Mouse (Mus musculus) hindlimb bud, embryonic 11.5 days (tissue): Measurements from ENCODE around the gene Creg2.
"Not testable (repeated sequence)": the region's sequence is repeated elsewhere in the genome, so short reads cannot be mapped to it uniquely, and the experiment has no call there.

ENCODE experiments used
- DNase-seq: peaks from one replicate; pipeline ENCODE4 v3.0.0-alpha.2; 2012; ENCODE audit warnings: low read depth, low spot score; ENCODE audit errors: extremely low spot score

Gene Creg2

DNA sequence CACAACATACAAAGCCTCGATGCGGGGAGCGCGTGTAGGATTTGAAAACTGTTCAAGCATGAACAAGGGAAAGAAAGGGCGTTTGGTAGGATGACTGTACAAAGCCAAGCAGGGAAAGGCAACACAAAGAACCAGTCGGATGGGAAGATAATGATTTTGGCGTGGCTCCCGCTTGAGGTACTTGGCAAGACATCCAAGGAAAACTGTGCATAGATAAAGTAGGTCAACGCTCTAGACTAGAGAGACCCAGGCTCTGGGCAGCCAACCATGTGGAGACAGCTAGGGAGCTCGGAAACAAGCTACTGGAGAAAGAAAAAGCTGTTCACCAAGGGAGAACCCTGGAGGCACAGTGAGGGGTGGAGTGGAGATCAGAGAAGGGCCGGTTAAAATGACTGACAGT is 52.5 kb downstream of the Creg2 start:
- DNase-seq = no peak

DNA sequence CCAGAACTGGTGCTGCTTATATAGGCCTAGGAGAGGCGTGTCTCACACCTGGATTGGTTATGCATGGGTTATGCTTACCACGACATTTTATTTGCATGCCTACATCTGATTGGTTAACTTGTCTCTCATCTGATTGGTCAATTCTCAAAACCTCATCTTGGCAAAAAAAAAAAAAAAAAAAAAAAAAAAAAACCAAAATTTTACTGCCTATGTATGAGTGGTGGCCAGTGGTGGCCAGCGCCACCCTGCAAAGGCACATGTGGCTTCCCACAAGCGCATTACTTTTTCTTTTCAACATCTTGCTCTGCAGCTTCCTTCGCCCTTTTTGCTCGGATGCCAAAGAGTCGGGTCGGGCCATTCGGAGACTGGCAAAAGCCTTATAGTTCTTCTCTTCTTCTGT is 54.1 kb downstream of the Creg2 start:
- DNase-seq = not testable (repeated sequence)

DNA sequence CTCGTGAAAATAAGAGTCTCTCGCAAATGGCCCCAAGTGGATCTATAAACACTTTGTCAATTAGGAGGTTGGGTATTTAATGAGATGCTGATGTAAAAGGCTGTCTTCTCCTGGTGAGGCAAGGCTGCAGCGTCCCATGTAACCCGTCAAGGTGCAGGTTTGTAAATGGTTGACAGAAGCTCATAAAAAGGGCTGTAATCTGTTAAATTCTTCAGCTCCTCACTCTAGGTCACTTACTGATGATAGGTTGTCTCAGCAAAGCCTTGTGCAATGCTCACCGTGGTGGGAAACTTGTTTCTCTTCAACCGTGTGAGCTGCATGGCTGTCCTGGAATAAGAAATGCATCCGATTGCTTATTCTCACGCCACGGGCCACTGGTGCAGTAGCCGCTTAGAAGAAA is 57.4 kb downstream of the Creg2 start:
- DNase-seq = no peak

DNA sequence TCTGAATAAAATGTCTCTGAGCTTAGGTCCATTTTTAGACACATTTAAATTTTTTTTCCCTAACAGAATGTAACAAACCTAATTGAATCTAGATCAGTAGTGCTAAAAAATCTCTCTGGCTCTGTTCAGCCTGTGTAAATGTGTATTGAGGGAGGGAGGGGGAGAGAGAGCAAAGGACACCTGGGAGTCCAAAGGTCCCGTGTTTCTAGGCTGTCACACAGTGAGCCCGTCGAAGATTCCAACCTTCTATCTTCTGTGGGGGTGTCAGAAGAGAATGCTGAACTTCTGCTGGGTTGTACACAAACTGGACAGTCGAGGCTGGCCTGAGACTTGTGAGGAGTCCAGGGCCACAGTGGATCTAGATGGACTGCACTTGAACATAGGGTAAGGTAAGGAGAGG is 59.2 kb downstream of the Creg2 start:
- no peak for DNase-seq

DNA sequence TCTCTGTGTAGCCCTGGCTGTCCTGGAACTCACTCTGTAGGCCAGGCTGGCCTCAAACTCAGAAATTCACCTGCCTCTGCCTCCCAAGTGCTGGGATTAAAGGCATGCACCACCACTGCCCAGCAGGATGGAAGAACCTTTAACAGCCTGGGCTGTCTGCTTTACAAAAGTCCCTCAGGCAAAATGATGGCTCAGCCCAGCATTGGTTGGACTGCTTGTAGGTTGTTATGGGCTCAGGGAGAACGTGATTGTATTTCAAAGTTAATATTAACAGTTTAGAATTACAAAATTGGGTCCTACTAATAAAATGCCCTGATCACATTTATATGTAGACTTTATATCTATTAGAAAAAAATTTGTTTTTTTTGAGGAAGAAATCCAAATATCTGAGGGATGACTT is 59.7 kb downstream of the Creg2 start:
- DNase-seq = not testable (repeated sequence)

DNA sequence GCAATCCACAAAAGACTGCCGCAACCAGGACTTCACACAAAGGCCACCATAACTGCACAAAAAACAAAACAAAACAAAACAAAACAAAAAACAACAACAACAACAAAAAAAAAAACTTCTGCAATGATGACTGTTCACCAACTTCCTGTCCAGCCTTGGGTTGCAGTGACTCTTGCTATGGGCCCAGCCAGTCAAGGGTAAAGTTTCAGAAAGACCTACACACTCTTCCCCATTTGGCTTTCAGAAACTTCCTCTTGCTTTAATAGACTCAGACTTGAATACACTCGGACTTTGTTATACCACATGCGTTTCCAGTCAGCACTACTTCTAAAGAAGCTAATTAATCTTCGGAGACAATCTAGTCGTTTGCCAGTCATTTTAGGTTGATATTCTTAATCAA is 61.1 kb downstream of the Creg2 start:
- no peak for DNase-seq

DNA sequence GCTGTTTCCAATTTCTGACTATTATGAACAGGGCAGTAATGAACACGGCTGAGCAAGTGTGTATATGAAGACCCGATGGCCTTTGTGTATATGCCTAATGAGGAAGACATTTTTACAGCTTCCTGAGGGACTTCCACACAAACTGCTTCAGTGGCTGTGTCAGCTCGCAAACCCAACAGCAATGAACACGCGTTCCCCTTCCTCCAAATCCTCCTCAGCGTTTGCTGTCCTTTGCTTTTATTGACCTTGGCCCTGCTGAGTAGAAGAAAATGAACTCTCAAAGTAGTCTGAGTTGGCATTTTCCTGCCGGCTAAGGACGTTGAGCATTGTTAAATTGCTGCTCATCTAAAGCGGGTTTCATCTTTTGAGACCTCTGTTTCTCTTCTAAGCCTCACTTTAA is 65.9 kb downstream of the Creg2 start:
- DNase-seq = no peak

DNA sequence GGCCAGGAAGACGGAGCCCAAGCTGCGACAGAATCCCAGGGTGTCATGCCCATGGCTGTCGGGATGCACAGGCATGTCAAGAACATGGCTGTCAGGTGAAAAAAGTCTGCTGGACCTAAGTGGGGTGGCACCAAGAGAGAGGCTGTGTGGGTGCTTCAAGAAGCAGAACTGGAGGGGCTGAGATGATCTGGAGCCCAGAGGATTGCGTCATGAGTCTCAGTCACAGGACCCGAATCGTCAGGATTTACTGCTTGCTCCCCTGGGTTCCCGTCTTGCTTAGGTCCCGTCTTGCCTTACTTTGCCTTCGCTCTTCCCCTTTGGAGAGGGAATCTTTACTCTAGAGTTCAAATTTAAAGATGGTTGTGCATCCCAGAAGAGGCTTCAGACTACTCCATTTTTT is 68.1 kb downstream of the Creg2 start:
- DNase-seq = no peak

DNA sequence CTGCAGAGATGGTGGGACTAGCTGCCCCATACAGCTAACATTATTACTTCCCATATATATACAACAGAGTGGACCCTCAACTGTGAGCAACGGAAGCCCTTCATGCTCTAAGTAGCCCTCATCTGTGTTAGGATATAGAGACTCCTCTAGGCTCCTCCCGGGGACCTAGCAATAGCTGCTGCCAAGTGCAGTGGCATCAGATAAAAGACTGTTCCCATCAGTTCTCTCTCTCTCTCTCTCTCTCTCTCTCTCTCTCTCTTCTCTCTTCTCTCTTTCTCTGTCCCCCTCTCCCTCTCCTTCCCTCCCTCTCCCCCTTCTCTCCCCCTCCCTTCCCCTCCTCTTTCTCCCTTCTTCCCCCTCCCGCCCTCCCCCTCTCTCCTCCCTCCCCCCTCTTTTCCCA is 70.1 kb downstream of the Creg2 start:
- DNase-seq = no peak

DNA sequence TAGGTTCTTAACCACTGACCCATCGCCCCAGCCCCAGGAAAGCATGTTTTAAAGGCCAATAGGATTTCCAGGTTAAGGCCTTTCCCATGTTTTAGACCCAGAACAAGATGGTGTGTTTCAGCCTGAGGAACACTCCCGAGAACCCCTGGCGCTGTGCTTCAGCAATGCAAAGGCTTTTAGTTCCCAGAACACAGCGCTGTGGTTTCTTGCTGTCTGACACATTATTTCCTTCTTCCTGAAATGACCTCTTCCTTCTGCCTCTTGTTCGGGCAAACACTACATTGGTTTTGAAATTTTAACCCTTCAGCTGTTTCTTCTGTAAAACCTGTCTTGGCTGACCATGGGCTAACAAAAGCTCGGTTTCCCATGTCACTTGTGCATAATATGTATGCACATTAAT is 72.1 kb downstream of the Creg2 start:
- DNase-seq = no peak

DNA sequence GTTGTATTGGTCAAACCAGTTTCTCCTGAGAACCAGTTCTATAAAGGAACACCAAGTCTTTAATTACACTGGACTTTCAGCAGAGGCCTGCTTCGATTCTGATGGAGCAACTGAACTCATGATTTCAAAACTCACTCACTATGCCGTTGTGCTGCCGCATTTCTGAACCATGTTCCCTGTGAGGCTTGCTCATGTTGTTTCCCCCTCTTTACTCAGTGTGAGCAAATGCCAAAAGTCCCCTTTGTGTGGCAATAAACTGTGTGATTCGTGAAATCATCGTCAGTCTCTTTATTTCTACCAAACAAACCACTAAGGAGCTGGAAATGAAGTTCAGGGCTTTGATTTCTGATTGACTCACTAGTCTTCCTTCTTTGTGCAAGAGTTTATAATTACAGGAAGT is 72.8 kb downstream of the Creg2 start:
- no peak for DNase-seq

DNA sequence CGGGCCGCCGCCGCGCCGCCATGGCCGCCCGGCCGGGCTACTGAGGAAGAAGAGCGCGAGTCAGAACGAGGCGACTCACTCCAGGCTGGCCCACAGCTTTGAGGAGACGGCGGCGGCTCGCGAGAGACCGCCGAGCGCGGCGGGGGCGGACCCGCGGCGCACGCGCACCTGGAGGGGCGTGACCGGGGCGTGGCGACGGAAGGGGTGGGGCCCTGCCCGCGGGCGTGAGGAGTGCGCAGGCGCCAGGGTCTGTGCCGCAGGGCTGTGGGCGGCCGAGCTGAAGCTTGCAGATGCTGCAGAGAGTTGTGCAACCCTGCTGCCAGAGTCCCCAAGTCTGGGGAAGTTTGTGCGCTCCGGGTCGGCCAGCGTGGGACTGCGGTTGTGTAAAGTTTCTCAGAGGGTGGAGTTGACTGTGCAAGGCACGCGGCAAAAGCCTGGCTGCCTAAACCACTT is 74.0 kb downstream of the Creg2 start, which contains the start of gene Rnf149:
Gene Rnf149 (minus strand): TSS at position 153 of the 453 bp plus-strand sequence.
- DNase-seq = no peak

DNA sequence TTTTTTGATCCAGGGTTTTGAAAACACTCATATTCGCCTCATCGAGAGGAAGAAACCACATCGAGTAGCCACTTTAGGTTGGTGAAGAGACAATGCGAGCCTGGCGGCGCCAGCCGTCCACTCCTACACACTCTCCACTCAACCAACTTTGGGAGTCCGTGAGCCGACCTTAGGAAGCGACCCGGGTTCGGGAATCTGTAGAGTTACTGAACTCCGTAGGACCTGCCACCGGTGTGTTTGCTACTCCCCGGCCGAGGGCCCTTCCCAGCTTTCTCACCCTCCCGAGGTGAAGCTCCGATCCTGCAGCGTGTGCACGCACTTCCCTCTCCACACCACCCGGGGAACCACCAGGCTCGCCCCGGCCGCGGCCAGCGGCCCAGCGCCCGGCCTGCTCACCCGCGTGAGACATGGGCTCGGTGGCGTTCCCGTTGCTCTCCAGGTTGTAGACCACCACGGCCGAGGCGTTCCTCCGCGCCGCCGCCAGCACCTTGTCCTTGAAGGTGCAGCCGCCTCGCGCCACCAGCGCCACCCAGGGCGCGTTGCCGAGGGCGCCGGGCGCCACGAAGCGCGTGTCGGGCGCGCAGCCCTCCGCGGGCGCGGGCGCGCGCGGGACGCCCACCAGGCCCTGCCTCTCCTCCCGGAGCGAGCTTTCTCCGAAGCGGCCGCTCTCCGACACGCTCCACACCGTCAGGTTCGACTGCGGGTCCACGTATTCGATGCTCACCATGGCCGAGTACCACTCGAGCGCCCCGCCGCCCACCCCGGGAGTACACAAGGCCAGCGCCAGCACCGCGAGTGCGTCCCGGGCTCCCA is 74.6 kb downstream of the Creg2 start:
- DNase-seq = no peak

DNA sequence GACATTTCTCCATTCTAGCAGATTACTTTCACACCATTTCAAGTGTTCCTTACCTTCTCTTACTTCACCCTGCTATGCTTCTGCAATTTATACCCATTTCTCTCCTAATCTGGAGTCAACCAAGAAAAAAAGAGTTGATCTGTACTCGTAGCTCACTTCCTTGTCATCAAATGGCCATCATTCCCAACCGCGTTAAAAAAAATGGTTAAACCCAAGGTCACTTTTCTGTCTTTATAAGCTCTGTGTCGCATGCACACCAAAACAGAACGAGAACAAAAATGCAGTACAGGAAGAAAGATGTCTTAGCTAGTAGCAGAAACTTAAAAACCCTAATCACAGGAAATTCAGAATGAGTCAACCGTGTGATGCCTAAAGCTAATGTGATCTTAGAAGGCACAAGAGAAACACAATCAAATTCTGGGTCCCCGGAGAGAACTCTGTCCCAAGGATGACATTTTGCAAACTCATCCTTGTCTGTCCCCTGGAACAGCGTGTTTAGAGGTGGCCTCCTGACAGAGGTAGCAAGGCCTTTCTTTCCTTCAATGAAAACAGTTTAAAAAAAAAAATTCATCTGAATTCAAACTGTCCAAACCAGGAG is 75.4 kb downstream of the Creg2 start:
- no peak for DNase-seq

DNA sequence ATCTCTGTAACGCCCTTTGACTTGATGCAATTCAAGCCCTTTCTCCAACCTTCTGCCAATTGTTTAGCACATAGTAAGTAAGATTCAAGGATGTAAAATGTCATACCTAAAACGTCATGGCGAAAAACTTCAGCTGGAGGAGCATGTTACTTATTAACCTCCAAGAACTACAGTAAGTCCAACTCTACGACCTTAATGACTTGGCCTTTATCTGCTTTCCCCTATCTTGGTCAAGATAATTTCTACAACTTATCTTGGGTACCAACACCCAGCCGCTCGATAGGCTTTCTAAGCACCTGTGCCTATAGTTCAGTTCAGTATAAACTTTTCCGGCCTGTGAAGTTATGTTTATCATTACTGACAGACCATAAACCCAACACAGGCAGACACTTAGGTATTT is 77.4 kb downstream of the Creg2 start:
- DNase-seq = no peak

DNA sequence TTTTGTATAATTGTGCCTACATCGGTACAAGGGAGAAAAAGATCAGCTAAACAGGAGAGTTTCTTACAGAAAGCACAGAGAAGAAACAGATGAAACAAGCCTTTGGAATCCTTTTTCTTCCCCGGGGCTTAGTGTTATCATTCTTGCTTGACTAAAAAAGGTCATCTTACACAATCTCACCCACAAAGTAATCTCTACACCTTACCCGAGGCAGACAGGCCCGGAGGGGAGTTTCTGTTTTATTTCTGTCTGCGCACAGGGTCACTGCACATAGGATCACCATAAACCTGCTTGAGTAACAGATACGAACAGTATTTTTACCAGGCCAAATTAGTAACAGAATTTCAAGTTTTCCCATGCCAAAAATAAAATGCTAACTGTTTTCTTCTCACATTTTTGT is 79.6 kb downstream of the Creg2 start:
- DNase-seq = no peak
